Mouse (Mus musculus): ENCODE data around the gene Sectm1a.
"Not testable (repeated sequence)": the region's sequence is repeated elsewhere in the genome, so short reads cannot be mapped to it uniquely, and the experiment has no call there.

The Sectm1a gene

DNA sequence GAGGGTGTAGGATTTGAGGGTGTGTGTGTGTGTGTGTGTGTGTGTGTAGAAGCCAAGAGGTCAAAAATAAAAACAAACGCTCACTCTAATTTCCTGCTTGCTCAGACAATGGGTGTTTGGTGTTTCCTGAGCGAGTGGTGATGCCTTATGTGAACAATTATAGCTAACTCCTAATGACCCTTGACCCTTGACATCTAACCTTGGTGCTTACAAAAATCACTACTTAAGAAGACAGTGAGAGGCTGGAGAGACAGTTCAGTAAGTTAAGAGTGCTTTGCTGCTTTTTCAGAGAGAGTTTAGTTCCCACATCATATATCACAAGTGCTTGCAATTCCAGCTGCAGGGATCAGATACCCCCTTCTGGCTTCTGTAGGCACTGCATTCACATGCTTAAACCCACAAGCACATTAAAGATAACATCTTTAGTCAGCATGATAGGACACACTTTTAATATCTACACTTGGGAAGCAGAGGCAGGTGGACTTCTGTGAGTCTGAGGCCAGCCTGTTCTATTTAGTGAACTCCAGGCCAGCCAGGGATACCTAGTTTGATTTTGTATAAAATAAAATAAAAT lies 33.1 kb downstream of the Sectm1a start:
- DNase-seq (ENCODE audit: low spot score): no peak

DNA sequence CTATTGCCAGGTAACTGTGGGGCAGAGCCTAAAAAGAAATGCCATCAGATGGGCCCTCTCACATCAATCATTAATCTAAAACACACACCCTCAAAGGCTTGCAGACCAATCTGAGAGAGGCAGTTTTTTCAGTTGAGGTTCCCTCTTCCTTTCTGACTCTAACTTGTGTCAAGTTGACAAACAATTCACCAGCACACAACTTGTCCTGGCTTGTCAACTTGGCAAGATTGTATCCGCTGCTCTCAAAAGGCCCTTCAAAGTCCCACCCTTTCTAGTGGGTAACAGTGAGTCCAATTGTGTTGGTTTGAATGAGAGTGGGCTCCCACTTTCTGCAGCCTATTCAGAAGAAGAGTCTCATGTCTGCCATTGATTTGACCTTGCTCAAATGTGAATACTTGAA lies 35.7 kb downstream of the Sectm1a start:
- no peak for DNase-seq (ENCODE audit: low spot score)

GRCm38 (mm10) chr11:121043025-121043424 lies 38.0 kb downstream of the Sectm1a start:
- not testable (repeated sequence) for DNase-seq (ENCODE audit: low spot score)

DNA sequence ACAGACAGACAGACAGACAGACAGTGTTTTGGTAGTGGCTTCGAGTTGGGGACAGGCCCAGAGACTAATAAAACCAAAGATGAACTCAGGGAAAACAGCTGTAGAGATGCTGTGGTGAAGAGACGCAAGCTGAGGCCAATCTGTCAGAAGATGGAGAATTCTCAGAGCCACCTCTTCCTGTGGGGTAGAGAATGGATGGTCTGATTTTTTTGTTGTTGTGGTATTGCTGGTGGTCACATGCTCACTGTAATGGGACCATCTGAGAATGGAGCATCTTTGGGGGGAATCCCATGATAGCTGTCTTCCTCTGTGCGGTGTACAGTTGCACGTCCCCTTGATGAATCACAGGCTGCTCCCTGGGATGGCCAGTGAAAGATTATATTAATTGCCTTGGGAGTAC lies 38.5 kb downstream of the Sectm1a start:
- no peak for DNase-seq (ENCODE audit: low spot score)

- DNase-seq (ENCODE audit: low spot score): no peak
Measured at GRCm38 (mm10) chr11:121041636-121042035, 39.4 kb downstream of the Sectm1a start.

GRCm38 (mm10) chr11:121041212-121041611 lies 39.8 kb downstream of the Sectm1a start:
- peak; percentile 92 for DNase-seq (ENCODE audit: low spot score)

- DNase-seq (ENCODE audit: low spot score): no peak
Measured at GRCm38 (mm10) chr11:121039302-121039701, 41.7 kb downstream of the Sectm1a start, which contains the start of gene Cd7. TSS of gene Cd7 (minus strand) at chr11:121039418.

DNA sequence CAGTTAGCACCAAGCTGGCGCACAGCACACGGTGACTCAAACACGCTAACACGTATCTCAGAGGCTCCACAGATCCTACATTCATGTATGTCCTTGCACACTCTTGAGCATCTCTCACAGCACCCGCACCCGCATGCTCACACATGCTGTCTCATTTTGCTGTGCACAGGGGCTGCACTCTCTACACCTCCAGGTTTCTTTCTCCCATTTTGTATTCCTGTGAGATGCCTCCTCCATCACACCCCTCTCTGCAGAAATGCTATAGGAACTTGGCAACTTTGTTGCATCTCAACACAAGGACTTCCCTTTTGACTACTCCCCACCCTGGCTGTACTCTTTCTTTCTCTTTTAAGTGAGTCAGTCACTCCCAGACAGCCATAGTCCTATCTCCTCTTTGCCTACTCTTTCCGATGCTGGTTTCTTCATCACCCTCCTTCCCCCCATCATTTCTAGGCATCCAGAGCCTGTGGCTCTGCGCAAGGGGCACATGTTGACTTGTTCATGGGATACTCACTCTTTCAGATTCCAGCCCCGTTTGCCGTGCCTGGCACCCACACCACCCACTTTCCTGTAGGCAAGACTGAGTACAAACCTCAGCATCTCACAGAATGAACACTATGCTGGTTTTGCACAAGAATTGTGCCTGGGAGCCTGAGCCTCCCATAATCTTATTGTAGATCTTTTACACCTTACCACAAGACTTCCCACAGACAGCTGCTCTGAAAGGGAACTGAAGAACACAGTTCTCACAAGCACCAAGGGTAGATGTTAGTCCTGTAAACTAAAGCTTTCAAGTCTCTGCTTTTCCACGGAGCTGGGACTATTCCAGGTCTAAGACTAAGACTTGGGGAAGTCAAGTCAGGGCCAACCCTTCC lies 42.4 kb downstream of the Sectm1a start:
- no peak for DNase-seq (ENCODE audit: low spot score)

DNA sequence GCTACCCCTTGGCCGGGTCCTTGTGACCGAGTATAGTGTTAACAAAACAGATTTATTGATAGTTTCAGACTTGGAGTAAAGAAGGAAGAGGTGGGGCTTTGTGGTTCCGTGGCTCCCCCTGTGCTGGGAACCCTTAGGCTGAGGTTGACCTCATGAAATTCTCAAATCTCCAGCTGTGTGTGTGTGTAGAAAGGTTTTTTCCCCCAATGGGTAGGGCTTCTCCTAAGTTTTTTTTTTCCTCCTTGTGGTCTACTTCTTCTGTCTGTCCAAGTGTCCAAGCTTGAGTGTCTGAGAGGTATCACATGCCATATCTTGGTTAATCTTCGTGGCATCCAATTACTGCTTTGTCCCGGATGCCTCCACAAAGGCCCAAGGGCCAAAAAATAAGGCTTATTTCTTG lies 47.9 kb downstream of the Sectm1a start:
- no peak for DNase-seq (ENCODE audit: low spot score)

DNA sequence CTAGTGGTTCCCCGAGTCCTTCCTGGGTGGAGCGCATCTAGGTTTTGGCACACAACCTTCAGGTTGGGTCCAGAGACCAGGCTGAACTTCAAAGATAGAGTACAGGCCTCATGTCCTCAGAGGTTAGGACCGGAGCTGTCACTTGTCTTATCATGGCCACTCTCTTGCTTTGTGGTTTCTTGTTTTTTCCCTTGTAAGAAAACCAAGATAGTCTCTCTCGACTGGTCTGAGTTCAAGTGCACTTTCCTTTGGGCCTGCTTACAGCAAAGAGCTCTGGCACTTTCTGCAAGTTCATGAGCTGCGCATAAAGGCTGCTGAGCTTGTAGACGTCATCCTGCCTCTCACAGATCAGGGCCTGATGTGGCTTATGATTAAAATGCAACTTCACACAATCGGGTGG lies 53.8 kb downstream of the Sectm1a start:
- no peak for DNase-seq (ENCODE audit: low spot score)

DNA sequence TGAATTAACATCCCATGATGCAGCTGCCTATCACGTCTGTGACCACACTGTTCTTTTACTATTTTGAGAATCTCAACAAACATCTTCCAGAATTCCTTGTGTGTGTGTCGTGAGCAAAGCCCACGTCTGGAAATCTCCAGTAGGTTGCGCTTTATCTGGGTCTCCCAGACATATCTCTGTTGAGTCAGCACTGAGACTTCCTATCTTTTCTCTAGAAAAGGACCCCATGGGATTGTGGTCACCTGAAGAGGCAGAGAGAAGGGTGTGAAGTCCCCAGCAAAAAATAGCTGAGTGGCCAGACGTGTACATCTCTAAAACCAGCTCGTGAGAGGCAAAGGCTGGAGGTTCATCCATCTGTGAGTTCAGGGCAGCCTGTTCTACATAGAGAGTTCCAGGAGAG lies 56.9 kb downstream of the Sectm1a start:
- DNase-seq (ENCODE audit: low spot score): no peak

GRCm38 (mm10) chr11:121019501-121019900 lies 61.5 kb downstream of the Sectm1a start:
- DNase-seq (ENCODE audit: low spot score): no peak

DNA sequence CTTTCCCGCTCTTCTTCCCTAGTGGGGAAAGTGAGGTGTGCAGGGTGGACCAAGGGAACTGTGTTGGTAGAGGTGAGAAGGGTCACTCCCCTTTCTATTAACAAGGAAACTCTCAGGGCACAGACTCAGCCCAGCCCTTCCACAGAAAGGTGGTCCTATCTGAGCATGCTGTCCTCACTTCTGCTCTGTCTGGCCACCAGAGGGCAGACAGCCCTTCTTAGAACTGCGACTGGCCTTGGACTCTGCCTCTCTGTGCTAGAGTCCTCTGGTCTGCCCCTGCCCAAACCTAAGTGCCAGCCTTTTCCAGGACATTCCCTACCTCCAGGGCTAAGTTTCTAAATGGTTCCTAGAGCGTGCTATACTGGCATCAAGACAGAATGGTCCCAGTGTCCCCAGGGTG lies 63.3 kb downstream of the Sectm1a start:
- DNase-seq (ENCODE audit: low spot score): peak; percentile 84
